Mouse (Mus musculus) liver, postnatal 0 days (tissue): Measurements from ENCODE around the gene Ube2z.

Experiments
- CTCF ChIP-seq: sonication (generic); IDR thresholded peaks from 2 replicates; pipeline ENCODE4 v1.5.1; 2016; ENCODE audit warnings: antibody characterized with exemption, low read depth
- EP300 ChIP-seq: IDR thresholded peaks from 2 replicates; pipeline ENCODE4 v1.6.1; 2016; ENCODE audit warnings: antibody characterized with exemption, low read depth, mild to moderate bottlenecking

- TF ChIP-seq CTCF = no peak
- no peak for TF ChIP-seq EP300
Observed at GRCm38 (mm10) chr11:96068231-96068630, 3.0 kb upstream of the Ube2z start.
